Mouse (Mus musculus) liver, embryonic 14.5 days (tissue): ENCODE data around the gene Plxdc2. TPM values are rescaled to one million over a fixed set of nuclear protein-coding genes. Genes with fewer than 3 reads are reported as not detected.

Experiments used
- ATAC-seq: fragments of 200-750 bp; cut with Nextera tagmentation; 2 replicates; pipeline ENCODE4 v1.8.0; 2017; ENCODE audit warnings: moderate number of reproducible peaks, mild to moderate bottlenecking, moderate library complexity; ENCODE audit not compliant: insufficient read depth
- DNase-seq, 3 experiments: peaks; one replicate each; pipeline ENCODE4 v3.0.0-alpha.2; 2012 to 2013; ENCODE audit warnings: low read depth in 3 of 3, low spot score in 3 of 3
- H3K27ac ChIP-seq: fragments of 300-500 bp; sonication (generic); 2 replicates; pipeline ENCODE4 v1.5.1; 2014; ENCODE audit warnings: moderate library complexity, mild to moderate bottlenecking, control low read depth, inconsistent platforms
- H3K27me3 ChIP-seq: fragments of 300-500 bp; sonication (generic); 2 replicates; pipeline ENCODE4 v1.6.1; 2014; ENCODE audit warnings: mild to moderate bottlenecking, low read length, moderate library complexity; ENCODE audit not compliant: control insufficient read depth, insufficient read depth
- H3K36me3 ChIP-seq: fragments of 300-500 bp; sonication (generic); replicated peaks from 2 replicates; pipeline ENCODE4 v1.6.1; 2014; ENCODE audit warnings: low read depth; ENCODE audit not compliant: control insufficient read depth, insufficient read depth
- H3K4me1 ChIP-seq, 2 experiments: fragments of 200-500 bp in 1 of 2; fragments of 300-500 bp in 1 of 2; sonication (generic) in 1 of 2; replicated peaks; 2 replicates each; pipeline ENCODE4 v1.6.1; 2012 to 2014; ENCODE audit warnings: antibody characterized with exemption in 1 of 2, inconsistent platforms in 1 of 2, low read length in 1 of 2; ENCODE audit not compliant: control insufficient read depth in 2 of 2, insufficient read depth in 2 of 2
- H3K4me2 ChIP-seq: fragments of 300-500 bp; sonication (generic); 2 replicates; pipeline ENCODE4 v1.6.1; 2014; ENCODE audit warnings: low read depth, mild to moderate bottlenecking, control low read depth, moderate library complexity
- H3K4me3 ChIP-seq, 2 experiments: fragments of 200-500 bp in 1 of 2; fragments of 300-500 bp in 1 of 2; sonication (generic) in 1 of 2; 2 replicates each; pipeline ENCODE4 v1.5.1; 2012 to 2014; ENCODE audit warnings: low read depth in 2 of 2, low read length in 2 of 2, mild to moderate bottlenecking in 2 of 2, control low read depth in 1 of 2, inconsistent platforms in 1 of 2, moderate library complexity in 1 of 2; ENCODE audit not compliant: insufficient read depth in 1 of 2
- H3K9ac ChIP-seq: fragments of 300-500 bp; sonication (generic); replicated peaks from 2 replicates; pipeline ENCODE4 v1.6.1; 2014; ENCODE audit warnings: mild to moderate bottlenecking, control low read depth, moderate library complexity
- H3K9me3 ChIP-seq: fragments of 300-500 bp; sonication (generic); 2 replicates; pipeline ENCODE4 v1.6.1; 2016; ENCODE audit warnings: low read length, mixed read lengths; ENCODE audit not compliant: control insufficient read depth
- CTCF ChIP-seq: IDR thresholded peaks from 2 replicates; pipeline ENCODE4 v1.5.1; 2016; ENCODE audit warnings: antibody characterized with exemption, low read depth, control low read depth
- EP300 ChIP-seq: IDR thresholded peaks from 2 replicates; pipeline ENCODE4 v1.6.1; 2016; ENCODE audit warnings: antibody characterized with exemption, low read depth
- WGBS: fragments of 180-500 bp; shearing (Covaris S2); extraction: QIAGEN DNeasy Blood & Tissue Kit; methylation state at CpG from one replicate; pipeline ENCODE4 v1.1.7; 2014; ENCODE audit not compliant: insufficient replicate concordance; 5-methylcytosine and 5-hydroxymethylcytosine counted together
- polyA plus RNA-seq, 2 experiments: library from polyadenylated mRNA; depleted of rRNA in 1 of 2; stranded (reverse) in 1 of 2; unstranded in 1 of 2; fragments of >200 nt; fragmentation: Nextera tagmentation in 1 of 2; extraction: Ambion mirVana in 1 of 2; gene quantifications; 2 replicates each; pipeline versions ENCODE4 v1.2.1 to v1.2.3; 2012 to 2014

Plxdc2 gene
- polyA plus RNA-seq, 2 experiments: 0.40 to 1.1 TPM

GRCm38 (mm10) chr2:16483943-16484342 lies 127.8 kb downstream of the Plxdc2 start:
- Histone ChIP-seq H3K27ac (no peak overlapping the region), H3K4me3 (no peak overlapping the region), H3K9me3 (no peaks in the 10 kb centered on the region), H3K4me1 (no peaks in the 10 kb centered on the region), H3K36me3 (no peaks in the 10 kb centered on the region), H3K4me2 (no peak overlapping the region), H3K9ac (no peak overlapping the region), H3K27me3 (no peaks in the 10 kb centered on the region)
- DNase-seq (no peak), ATAC-seq (no peak)
- WGBS: 64% methylated on average over 2 of the region's 2 CpGs
- TF ChIP-seq EP300 (no peak), CTCF (no peak)

- TF ChIP-seq CTCF (no peak), EP300 (no peak)
- no peaks in the 10 kb centered on the region for H3K36me3 ChIP-seq
- no peak overlapping the region for H3K4me3 ChIP-seq
- no peaks in the 10 kb centered on the region for H3K27me3 ChIP-seq
- H3K27ac ChIP-seq: no peak overlapping the region
- DNase-seq: no peak
- H3K9me3 ChIP-seq: no peaks in the 10 kb centered on the region
- H3K9ac ChIP-seq: no peak overlapping the region
- H3K4me2 ChIP-seq: no peak overlapping the region
- WGBS: 62% methylated on average over 3 of the region's 3 CpGs
- ATAC-seq: no peak
- H3K4me1 ChIP-seq: no peaks in the 10 kb centered on the region
Observed at GRCm38 (mm10) chr2:16485970-16486369, 129.9 kb downstream of the Plxdc2 start.

- no peak for ATAC-seq
- Histone ChIP-seq H3K9ac (no peak overlapping the region), H3K4me1 (no peaks in the 10 kb centered on the region), H3K27me3 (no peaks in the 10 kb centered on the region), H3K4me3 (no peak overlapping the region), H3K4me2 (no peak overlapping the region), H3K27ac (no peak overlapping the region), H3K9me3 (no peaks in the 10 kb centered on the region), H3K36me3 (no peaks in the 10 kb centered on the region)
- DNase-seq: no peak
- no peak for TF ChIP-seq EP300
- TF ChIP-seq CTCF: no peak
- 19% methylated on average over 3 of the region's 3 CpGs for WGBS
Observed at GRCm38 (mm10) chr2:16491242-16491641, 135.1 kb downstream of the Plxdc2 start.

- no peaks in the 10 kb centered on the region for H3K27me3 ChIP-seq
- 55% methylated on average over 1 of the region's 1 CpGs for WGBS
- no peak overlapping the region for H3K27ac ChIP-seq
- no peaks in the 10 kb centered on the region for H3K4me1 ChIP-seq
- H3K9me3 ChIP-seq: no peaks in the 10 kb centered on the region
- ATAC-seq (no peak), DNase-seq (no peak)
- no peak overlapping the region for H3K4me2 ChIP-seq
- no peak overlapping the region for H3K9ac ChIP-seq
- no peak overlapping the region for H3K4me3 ChIP-seq
- no peak for TF ChIP-seq CTCF
- no peak for TF ChIP-seq EP300
- H3K36me3 ChIP-seq: no peaks in the 10 kb centered on the region
Observed at GRCm38 (mm10) chr2:16502843-16503242, 146.7 kb downstream of the Plxdc2 start.

GRCm38 (mm10) chr2:16507540-16508230 lies 151.6 kb downstream of the Plxdc2 start:
- WGBS: 53% methylated on average over 3 of the region's 3 CpGs
- DNase-seq (no peak), ATAC-seq (no peak)
- H3K9ac ChIP-seq: no peak overlapping the region
- H3K9me3 ChIP-seq: no peaks in the 10 kb centered on the region
- no peak overlapping the region for H3K4me2 ChIP-seq
- TF ChIP-seq EP300 (no peak), CTCF (no peak)
- H3K27ac ChIP-seq: no peak overlapping the region
- no peaks in the 10 kb centered on the region for H3K27me3 ChIP-seq
- no peaks in the 10 kb centered on the region for H3K4me1 ChIP-seq
- H3K36me3 ChIP-seq: no peaks in the 10 kb centered on the region
- H3K4me3 ChIP-seq: no peak overlapping the region
